Mouse (Mus musculus) gastrocnemius, postnatal 25 days (tissue): ENCODE results near the gene Olfr807. TPM values are rescaled to one million over a fixed set of nuclear protein-coding genes. Genes with fewer than 3 reads are reported as not detected.

ENCODE experiments used
- DNase-seq: peaks from one replicate; pipeline ENCODE4 v3.0.0; 2022
- long read RNA-seq, 2 experiments: library from polyadenylated mRNA; stranded (forward); transcript quantifications; one replicate each; pipeline ENCODE4 v2.0.0; 2021
- microRNA-seq, 2 experiments: library from miRNA; unstranded; fragments of <30 nt; microRNA quantifications; one replicate each; pipeline ENCODE4 v1.2.0; 2021; ENCODE audit warnings: borderline replicate concordance in 2 of 2
- total RNA-seq, 2 experiments: library from RNA; stranded (reverse); gene quantifications; 1 replicate in 1 of 2; 2 replicates in 1 of 2; pipeline ENCODE4 v1.2.3; 2021

Gene Olfr807
- total RNA-seq, result not detected
- long read RNA-seq, experiment 1, result 0 reads
- long read RNA-seq, experiment 2, result 0 reads

GRCm38 (mm10) chr10:129757693-129758092 is at the start of gene Olfr807:
Gene Olfr807 (minus strand): TSS chr10:129757793.
- no peak for DNase-seq

DNA sequence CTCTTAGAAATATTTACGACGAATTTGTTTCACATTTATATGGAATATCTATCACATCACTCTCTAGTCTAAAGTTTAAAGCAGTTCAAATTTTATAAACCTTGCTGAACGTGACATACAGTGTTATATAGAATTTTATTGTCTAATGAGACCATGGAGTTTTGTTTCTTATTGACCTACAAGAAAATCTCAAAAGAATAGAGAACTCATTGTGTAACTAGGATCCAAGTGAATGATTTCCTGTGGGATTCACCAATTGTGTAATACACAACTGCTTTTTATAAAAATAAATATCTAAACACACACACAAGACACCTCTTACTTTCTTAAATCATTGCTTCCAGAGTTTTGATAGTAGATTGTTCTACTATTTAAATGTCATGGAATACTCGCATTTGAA is 46.7 kb upstream of the Olfr807 start, which contains the start of gene Olfr811:
TSS of gene Olfr811 (minus strand) at position 101 of the 400 bp plus-strand sequence.
- DNase-seq, result no peak

DNA sequence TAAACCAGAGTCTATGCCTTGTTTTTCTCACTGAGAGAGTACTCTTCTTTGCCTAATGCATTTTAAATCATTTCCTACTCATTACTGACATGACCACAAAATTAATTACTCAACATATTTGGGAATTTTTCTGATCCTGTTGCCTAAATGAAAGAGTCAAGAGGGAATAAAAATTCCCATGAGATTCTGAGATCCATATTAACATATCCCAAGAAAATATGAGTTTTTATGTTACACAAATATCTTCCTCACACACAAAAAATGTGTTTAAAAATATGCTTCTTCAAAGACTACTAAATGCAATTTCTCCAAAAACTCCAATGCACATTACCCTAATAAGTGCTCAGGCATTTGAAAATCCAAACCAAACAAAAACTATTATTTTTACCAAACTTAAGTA is 37.2 kb upstream of the Olfr807 start, which contains the start of gene Olfr810:
TSS of gene Olfr810 (minus strand) at position 101 of the 400 bp plus-strand sequence.
- no peak for DNase-seq

DNA sequence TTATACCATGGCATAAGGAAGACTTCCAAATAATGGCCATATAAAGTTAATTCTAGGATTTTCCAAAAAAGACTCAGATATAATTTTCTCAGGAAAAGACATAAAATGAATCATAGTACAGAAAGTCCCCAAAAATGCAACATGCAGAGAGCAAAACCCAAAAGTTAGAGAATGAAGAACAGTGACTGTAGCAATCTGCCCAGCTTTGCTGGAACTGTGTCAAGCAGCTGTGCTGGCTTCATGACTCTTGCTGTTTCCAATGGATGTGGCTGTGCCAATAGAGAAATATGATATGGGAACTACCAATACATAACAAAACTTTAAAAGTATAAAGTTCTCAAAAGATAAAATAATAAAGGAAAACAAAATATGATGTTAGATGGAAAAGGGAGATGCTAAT is 20.5 kb upstream of the Olfr807 start:
- peak; percentile 45 for DNase-seq

DNA sequence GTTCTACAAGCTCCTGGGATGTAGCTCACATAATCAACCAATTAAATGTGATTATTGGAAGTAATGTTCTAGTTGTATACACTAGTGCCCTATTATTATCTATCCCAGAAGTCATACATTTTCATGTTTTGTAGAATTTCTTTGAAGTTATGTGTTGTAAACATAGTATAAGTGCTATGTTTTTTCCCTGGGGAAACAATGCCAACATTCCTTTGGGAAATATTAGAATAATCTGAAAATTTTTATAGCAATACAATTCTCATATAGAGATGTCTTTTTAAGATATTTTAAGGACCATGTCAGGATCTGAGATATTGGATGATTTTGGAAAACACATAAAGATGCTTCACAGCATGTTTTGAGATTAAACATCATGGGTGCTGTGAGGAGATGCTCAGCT is 16.7 kb upstream of the Olfr807 start, which contains the start of gene Olfr809:
TSS of gene Olfr809 (plus strand) at position 301 of the 400 bp plus-strand sequence.
- no peak for DNase-seq

DNA sequence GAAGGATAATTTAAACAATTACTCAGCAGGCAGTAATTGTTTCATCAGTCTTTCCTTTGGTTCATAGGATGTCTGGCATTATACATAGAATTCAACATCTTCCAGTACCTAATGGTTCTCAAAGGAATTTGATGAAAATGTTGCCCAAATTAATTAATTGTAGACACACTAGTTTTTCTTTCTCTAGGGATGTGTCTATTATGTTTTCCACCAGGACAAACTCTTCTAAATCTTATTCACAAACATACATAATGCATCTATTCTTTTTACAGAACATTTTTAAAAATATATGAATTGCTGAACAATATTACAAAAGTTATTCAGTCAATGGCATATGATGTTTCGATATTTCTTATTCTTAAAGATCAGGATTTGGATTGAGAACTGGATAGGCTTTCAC is 7.6 kb upstream of the Olfr807 start, which contains the start of gene Olfr808:
TSS of gene Olfr808 (plus strand) at position 301 of the 400 bp plus-strand sequence.
- no peak for DNase-seq

DNA sequence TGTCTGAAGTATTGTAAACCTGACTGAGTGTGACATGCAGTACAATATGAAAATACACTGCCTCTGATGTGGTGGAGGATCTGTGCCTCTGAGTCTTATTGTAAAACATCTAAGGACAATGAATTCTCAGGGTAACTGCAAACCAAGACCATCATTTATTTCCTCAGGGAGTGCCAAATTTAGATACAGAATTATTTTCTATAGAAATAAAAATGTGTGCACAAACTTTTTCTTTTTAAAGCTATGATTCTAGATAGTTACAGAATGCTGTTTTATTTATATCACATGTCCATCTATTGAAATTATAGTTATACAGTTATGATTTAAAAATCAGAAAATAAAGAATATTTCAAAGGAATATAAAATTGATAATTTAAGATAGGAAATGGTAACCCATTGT is 15.8 kb downstream of the Olfr807 start, which contains the start of gene Olfr806:
TSS of gene Olfr806 (minus strand) at position 101 of the 400 bp plus-strand sequence.
- DNase-seq, result no peak

- no peak for DNase-seq
Observed at GRCm38 (mm10) chr10:129729275-129729674, 28.3 kb downstream of the Olfr807 start, which contains the start of gene Olfr805. Gene Olfr805 (minus strand): TSS chr10:129729375.

Small RNA genes within 50 kb of the gene (microRNA-seq; reads per million reads assigned to microRNA genes)
- 0 reads per million in 2 experiments for gene Gm24485

Other genes with a start within 250 kb of the Olfr807 start
- gene Olfr791, start 236.0 kb downstream of the Olfr807 start, total RNA-seq, result not detected
- gene Olfr792, start 218.6 kb downstream of the Olfr807 start, total RNA-seq, result not detected
- gene Olfr794, start 190.1 kb downstream of the Olfr807 start, total RNA-seq, result not detected
- not detected for gene Olfr796, start 145.2 kb downstream of the Olfr807 start, total RNA-seq
- gene Olfr798, start 129.9 kb downstream of the Olfr807 start, total RNA-seq, result not detected
- gene Olfr799, start 120.3 kb downstream of the Olfr807 start, total RNA-seq, result not detected
- gene Olfr800, start 100.1 kb downstream of the Olfr807 start, total RNA-seq, result not detected
- gene Olfr801, start 83.9 kb downstream of the Olfr807 start, total RNA-seq, result not detected
- gene Olfr802, start 69.6 kb downstream of the Olfr807 start, total RNA-seq, result not detected
- not detected for gene Olfr803, start 63.5 kb downstream of the Olfr807 start, total RNA-seq
- not detected for gene Olfr804, start 54.6 kb downstream of the Olfr807 start, total RNA-seq
- not detected for gene Olfr805, start 28.4 kb downstream of the Olfr807 start, total RNA-seq
- not detected for gene Olfr806, start 15.9 kb downstream of the Olfr807 start, total RNA-seq
- gene Olfr808, start 7.7 kb upstream of the Olfr807 start, total RNA-seq, result not detected
- gene Olfr809, start 16.8 kb upstream of the Olfr807 start, total RNA-seq, result not detected
- gene Olfr810, start 37.1 kb upstream of the Olfr807 start, total RNA-seq, result not detected
- not detected for gene Olfr811, start 46.6 kb upstream of the Olfr807 start, total RNA-seq
- not detected for gene Olfr812, start 88.3 kb upstream of the Olfr807 start, total RNA-seq
- not detected for gene Olfr813, start 97.6 kb upstream of the Olfr807 start, total RNA-seq
- not detected for gene Olfr814, start 122.1 kb upstream of the Olfr807 start, total RNA-seq
- not detected for gene Olfr815, start 148.1 kb upstream of the Olfr807 start, total RNA-seq
- not detected for gene Olfr816, start 157.8 kb upstream of the Olfr807 start, total RNA-seq
- gene Olfr818, start 191.3 kb upstream of the Olfr807 start, total RNA-seq, result not detected
- gene Olfr819, start 209.5 kb upstream of the Olfr807 start, total RNA-seq, result not detected
- gene Olfr247, start 218.3 kb upstream of the Olfr807 start, total RNA-seq, result not detected
- gene Gm10310, start 227.3 kb upstream of the Olfr807 start, total RNA-seq, result not detected